Mouse (Mus musculus): ENCODE measurements around the gene Ess2. TPM values are rescaled to one million over a fixed set of nuclear protein-coding genes. Genes with fewer than 3 reads are reported as not detected.

The Ess2 gene
- total RNA-seq, 2 experiments from 2014 or later: 6.1 to 6.4 TPM

DNA sequence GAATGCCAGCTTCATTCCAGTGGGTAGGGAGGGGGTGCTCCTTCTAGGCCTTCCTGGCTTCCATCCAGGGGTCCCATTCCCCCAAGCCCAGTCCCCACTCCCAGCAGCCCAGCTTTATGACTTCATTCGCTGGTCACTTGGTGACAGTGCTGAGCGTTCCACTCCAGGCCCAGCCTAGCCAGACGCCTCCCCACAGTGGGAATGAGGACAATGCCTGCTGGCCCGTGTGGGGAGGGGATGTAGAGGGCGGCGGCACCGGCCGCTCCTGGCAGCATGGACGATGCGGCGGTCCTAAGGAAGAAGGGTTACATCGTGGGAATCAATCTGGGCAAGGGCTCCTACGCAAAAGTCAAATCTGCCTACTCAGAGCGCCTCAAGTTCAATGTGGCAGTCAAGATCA is 12.7 kb downstream of the Ess2 start, which contains the start of the genes Dgcr2 and Tssk2:
Gene Dgcr2, minus strand, starts transcription at position 101 of the 400 bp plus-strand sequence.
Gene Tssk2, plus strand, starts transcription at position 176 of the 400 bp plus-strand sequence.
- TF ChIP-seq CTCF (IDR thresholded peaks at IDR 0.05): no peak
- H3K27ac ChIP-seq: no peak within 1 kb of the TSS
- intact Hi-C loops (cut with DNase I): no loop called here
- H3K4me3 ChIP-seq: no peak within 1 kb of the TSS
- DNase-seq: no peak

DNA sequence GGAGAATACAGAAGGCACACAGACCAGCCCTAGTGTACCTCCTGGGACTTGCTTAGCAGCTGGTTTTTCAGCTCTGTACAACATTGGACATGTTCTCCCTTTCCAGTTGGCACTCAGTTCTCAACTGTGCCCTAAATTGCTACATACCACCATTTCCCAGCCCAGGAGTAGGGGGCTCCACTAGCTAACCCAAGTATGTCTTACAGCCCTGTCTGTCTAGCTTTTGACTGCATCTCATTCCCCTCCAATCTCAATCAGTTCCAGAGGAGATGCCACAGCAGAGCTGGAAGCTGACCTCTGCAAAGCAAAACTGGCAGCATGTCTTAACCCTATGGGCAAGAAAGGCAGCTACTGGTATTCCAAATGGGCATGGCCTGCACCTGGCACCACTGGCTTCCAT is 15.1 kb downstream of the Ess2 start:
- no peak for DNase-seq
- Histone ChIP-seq H3K27ac (no peak overlapping the region), H3K4me3 (no peak overlapping the region)
- TF ChIP-seq CTCF (IDR thresholded peaks at IDR 0.05): no peak
- intact Hi-C loops (cut with DNase I): no loop called here

DNA sequence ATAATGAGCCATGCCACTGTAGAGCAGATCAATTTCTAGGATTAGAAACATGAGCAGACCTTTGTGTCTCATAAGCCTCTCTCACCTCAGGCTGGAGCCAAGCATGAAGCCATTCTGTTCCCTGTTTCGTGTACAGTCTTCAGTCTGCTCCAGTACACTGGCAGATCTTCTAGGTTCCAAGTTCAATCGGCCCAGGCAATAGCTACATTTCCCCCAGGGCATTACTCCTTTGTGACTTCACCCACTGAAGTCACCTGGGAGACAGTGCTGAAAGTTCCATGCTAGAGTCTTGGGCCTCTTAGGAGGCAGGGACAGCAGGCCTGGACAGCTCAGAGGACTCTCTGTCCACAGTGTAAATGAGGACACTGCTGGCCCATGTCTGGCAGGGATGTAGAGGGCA is 17.2 kb downstream of the Ess2 start, which contains the start of gene Tssk1:
Gene Tssk1, plus strand, starts transcription at position 301 of the 400 bp plus-strand sequence.
- DNase-seq: no peak
- H3K27ac ChIP-seq: peak within 1 kb of the TSS; percentile 48; the same call in 1 of the 2 replicates
- TF ChIP-seq CTCF (IDR thresholded peaks at IDR 0.05): no peak
- intact Hi-C loops (cut with DNase I): no loop called here
- H3K4me3 ChIP-seq: no peak within 1 kb of the TSS

DNA sequence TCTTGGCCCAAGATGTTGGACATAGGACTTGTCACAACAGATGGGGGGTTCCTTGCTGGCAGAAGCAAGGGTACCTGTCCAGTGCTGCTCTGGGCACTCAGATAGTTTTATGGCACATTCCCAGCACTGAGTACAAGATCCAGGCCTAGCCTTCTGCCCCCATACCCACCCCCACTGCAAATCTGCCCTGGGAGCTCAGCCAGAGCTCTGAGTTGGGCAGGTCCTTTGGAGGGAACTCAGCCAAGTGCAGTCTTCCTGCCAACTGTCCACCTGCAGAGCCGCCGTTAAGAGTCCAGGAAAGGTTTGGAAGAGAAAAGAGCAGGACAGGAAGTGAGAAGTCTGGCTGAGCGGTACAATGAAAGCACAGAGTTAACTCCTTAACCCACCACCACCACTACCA is 18.5 kb downstream of the Ess2 start:
- TF ChIP-seq CTCF (IDR thresholded peaks at IDR 0.05): no peak
- Histone ChIP-seq H3K4me3 (no peak overlapping the region), H3K27ac (peak overlapping the region; percentile 93)
- intact Hi-C loops (cut with DNase I): no loop called here
- peak; percentile 37 for DNase-seq

DNA sequence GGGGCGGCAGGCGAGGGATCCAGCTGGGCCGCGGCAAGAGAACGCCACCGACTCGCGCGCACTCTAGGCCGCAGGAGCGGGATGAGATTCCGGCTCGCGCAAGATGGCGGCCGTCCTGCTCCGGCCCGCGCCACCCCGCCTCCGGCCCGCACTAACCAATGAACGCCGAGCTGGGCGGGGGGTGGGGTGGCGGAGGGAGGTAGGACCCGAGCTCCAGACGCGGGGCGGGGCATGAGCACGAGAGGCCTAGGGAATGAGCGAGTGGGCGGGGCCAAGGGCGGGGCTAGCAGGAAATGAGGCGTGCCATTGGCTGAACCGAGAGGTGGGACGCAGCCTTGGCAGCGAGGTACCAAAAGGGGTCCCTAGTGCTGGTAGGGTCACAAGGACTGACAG is 19.6 kb downstream of the Ess2 start, which contains the start of gene Gm20518:
Gene Gm20518, minus strand, starts transcription at position 105 of the 393 bp plus-strand sequence.
- TF ChIP-seq CTCF (IDR thresholded peaks at IDR 0.05): no peak
- peak within 1 kb of the TSS; percentile 93 for H3K27ac ChIP-seq
- intact Hi-C loops (cut with DNase I): no loop called here
- H3K4me3 ChIP-seq: peak within 1 kb of the TSS; percentile 94
- peak; percentile 99 for DNase-seq

DNA sequence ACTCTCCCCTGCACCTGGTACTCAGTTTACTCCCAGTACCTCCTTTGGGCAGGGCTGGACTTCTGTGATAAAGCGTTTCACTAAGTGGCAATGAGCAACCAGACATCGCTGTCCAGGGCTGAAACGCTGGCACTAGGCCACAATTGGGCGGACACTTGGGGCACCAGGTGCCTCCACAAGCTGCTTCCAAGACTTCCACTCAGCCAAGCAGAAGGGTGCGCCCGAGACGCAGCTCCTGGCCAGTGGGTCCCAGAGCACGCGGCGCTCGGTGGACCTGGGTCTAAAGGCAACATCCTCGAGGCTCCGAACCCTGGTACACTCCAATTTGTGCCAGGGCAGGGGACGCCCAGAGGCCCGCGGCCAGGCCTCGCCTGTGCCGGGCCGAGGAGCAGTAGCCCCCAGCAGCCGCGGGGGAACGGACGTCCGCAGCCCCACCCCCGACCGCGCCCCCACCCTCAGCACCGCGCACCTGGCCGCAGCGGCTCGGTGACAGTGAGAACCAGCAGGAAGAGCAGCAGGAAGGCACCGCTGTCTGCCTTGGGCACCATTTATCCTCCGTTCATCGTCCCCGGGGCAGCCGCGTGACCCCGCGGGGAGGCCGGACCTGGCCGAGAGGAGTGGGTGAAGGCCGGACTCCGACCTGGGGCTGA is 20.1 kb downstream of the Ess2 start:
- peak; percentile 92 for DNase-seq
- Histone ChIP-seq H3K27ac (peak overlapping the region; percentile 93), H3K4me3 (peak overlapping the region; percentile 94)
- intact Hi-C loops (cut with DNase I): no loop called here
- TF ChIP-seq CTCF (IDR thresholded peaks at IDR 0.05): no peak

DNA sequence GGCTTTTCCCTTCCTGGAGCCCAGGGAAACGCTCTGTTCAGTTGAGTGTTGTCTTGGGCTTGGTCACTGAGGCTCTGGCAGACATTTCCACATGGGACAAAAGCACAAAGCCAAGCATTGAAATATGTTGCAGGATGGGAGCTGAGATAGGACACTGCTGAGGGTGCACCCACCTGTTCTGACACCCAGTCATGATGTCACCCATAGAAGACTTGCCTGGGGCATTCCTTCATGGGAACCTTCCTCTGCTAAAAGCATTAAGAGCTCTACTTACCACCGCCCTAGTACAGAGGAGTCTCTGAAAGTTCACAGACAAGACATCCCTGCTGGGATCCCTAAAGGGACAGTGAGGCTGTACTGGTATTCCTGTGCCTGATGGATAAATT is 20.8 kb downstream of the Ess2 start:
- DNase-seq: no peak
- intact Hi-C loops (cut with DNase I): no loop called here
- H3K27ac ChIP-seq: peak overlapping the region; percentile 93
- peak overlapping the region; percentile 94 for H3K4me3 ChIP-seq
- TF ChIP-seq CTCF (IDR thresholded peaks at IDR 0.05): no peak

DNA sequence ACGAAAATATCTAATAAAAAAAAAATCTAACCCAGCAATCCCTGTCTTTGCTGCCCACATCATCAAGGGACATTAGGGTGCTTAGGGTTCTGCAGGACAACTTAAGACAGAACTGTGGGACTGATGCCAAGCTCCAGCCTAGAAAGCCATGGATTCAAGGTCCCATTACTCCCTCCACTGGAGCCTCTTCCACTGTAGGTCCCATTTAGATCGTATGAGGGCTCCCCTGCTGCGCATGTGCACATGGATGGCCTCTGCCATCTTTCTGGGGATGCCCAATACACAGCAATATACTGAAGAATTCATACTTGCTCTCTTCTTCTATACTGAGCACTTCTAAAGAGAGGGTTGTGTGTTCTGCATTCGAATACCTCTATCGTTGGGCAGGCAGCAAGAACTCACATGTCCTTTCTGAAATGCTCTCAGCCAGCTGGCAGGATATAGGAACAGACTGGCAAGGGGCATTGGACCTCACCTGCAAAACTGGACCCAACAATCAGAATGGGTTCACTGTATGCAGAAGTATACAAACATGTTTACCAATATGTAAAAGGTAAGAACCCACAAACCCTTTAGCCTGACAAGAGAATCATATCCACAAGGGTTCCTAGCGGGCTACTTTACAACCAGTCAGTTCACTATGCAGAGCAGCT is 21.3 kb downstream of the Ess2 start:
- no peak for TF ChIP-seq CTCF (IDR thresholded peaks at IDR 0.05)
- no peak for DNase-seq
- intact Hi-C loops (cut with DNase I): no loop called here
- Histone ChIP-seq H3K4me3 (peak overlapping the region; percentile 94), H3K27ac (peak overlapping the region; percentile 93; the same call in 1 of the 2 replicates)

DNA sequence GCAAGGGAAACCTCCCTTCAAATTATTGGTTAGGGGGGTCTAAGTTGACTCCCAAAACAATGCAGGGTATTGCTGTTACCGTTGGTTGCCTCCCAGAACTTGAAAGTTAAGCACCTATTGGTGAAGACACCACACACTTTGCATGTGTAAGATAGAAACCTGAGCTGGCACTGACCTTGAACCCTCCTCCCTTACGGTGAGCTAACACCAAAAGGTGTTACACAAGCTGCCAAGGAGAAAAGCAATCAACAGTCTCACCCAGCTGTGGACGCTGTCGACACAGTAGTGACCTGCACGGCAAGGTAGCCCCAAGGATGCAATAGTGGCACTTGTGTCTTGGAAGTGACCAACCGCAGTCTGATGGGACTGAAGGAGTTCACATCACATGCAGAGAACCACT is 27.0 kb downstream of the Ess2 start:
- intact Hi-C loops (cut with DNase I): no loop called here
- no peak for DNase-seq
- H3K4me3 ChIP-seq: no peak overlapping the region
- TF ChIP-seq CTCF (IDR thresholded peaks at IDR 0.05): no peak
- peak overlapping the region; percentile 38; the same call in 1 of the 2 replicates for H3K27ac ChIP-seq

DNA sequence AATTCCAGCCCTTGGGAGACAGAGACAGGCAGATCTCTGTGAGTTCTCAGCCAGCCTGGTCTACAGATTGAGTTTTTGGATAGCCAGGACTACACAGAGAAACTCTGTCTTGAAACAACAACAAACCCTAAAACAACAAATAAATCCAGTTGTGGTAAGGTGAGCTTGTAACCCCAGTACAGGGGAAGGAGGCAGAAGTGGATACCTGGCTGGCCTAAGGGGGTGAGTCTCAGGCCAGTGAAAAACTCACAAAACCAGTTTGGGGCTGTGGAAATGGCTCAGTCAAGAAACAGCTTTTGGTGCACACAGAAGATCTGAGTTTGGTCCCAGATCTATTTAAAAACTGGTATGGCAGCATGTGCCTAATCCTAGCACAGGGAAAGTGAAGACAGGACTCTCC is 29.0 kb downstream of the Ess2 start:
- no peak for DNase-seq
- Histone ChIP-seq H3K4me3 (no peak overlapping the region), H3K27ac (peak overlapping the region; percentile 4; the same call in 1 of the 2 replicates)
- intact Hi-C loops (cut with DNase I): no loop called here
- no peak for TF ChIP-seq CTCF (IDR thresholded peaks at IDR 0.05)

DNA sequence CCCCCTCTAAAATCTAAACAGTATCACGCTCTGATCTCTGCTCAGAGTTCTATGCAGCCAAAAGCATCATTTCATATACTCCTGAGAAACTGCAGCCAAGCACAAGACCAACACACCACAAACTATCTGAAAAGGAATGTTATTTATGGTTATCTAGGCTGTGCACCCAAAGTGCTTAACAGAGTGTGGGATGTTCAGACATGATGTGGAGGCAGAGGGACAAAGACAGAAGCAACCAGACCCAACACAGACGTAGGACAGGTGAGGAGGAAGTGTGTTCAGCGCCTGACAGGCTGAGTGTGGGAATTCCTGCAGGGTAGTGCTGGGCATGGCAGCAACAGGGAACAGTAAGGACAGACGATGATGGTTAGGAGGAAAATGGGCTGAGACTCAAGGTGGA is 31.6 kb downstream of the Ess2 start:
- no peak overlapping the region for H3K27ac ChIP-seq
- H3K4me3 ChIP-seq: no peak overlapping the region
- intact Hi-C loops (cut with DNase I): no loop called here
- DNase-seq: no peak
- TF ChIP-seq CTCF (IDR thresholded peaks at IDR 0.05): no peak

DNA sequence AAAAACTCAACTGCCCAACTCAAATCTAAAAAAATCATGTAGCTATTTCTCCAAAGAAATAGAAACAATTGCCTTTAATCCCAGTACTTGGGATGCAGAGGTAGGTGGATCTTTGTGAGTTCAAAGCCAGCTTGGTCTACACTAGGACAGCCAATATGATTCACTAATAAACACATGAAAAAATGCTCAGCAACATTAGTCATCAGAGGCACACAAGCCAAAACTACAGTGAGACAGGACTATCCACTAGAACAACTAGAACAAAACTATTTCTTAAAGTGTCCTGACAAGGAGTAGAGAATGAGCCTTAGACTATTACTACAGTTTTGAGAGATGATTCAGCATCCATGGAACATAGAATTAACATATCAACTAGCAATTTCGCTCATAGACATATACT is 35.1 kb downstream of the Ess2 start:
- intact Hi-C loops (cut with DNase I): no loop called here
- no peak for TF ChIP-seq CTCF (IDR thresholded peaks at IDR 0.05)
- DNase-seq: no peak
- no peak overlapping the region for H3K4me3 ChIP-seq
- H3K27ac ChIP-seq: no peak overlapping the region; the same call in 1 of the 2 replicates

DNA sequence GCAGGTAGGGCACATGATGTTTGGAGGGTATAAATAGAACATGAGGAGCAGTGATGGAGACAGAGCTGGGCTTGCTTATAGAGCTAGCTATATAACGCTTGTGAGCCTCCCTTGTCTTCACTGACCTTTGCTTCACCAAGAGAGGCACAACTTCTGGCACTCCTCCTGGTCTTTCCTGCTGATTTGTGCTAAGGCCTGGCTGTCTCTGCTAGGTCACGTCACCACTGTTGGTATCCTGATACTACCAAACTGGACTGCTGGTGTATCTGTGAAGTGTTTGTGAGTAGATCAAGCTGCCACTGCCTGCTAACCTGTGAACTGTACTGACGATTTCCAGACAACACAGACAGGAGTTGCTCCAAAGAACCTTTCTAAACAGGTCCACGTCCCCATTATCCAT is 36.0 kb downstream of the Ess2 start:
- H3K4me3 ChIP-seq: no peak overlapping the region
- TF ChIP-seq CTCF (IDR thresholded peaks at IDR 0.05): no peak
- peak overlapping the region; percentile 31 for H3K27ac ChIP-seq
- intact Hi-C loops (cut with DNase I): no loop called here
- peak; percentile 51 for DNase-seq
